Mouse (Mus musculus) kidney, adult 9 months (tissue): ENCODE results near the gene Tmem169.

ENCODE experiments used
- DNase-seq: peaks from one replicate; pipeline ENCODE4 v3.0.0; 2022

Tmem169 gene

DNA sequence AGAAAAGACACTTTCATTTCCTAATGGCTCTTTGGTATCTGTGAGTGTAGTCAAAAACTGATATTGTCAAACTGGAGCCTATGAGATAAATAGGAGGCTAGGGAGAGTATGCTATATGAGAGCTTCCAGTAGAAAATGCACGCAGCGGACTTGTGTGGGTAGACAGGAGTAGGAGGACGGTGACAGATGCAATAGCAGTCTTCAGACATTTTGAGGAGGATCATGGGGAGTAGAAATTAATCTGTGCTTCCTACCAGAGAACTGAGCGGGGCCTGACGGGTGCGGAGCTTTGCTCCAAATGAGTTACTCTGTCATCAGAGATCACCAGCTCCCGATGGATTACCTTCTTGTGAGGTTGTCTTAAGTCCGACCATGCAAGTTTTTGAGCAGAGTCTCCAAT is 52.6 kb downstream of the Tmem169 start:
- no peak for DNase-seq

DNA sequence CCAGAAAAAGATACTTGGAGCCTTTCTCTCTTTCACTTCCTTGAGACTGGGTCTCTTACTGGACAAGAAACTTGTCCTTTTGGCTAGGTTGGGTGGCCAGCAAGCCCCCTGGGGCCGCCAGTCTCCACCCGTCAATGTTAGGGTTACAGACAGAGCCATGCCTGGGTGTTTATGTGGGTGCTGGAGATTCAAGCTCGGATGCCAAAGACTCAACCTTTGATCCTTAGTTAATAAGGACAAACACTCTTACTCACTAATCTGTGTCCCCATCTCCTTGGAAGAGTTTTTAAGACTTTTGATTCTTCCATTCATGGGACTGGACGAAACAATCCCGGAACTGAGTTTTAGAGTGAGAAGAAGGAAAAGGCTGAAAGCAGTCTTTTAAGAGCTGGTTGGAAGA is 54.2 kb downstream of the Tmem169 start:
- DNase-seq, result peak; percentile 70

DNA sequence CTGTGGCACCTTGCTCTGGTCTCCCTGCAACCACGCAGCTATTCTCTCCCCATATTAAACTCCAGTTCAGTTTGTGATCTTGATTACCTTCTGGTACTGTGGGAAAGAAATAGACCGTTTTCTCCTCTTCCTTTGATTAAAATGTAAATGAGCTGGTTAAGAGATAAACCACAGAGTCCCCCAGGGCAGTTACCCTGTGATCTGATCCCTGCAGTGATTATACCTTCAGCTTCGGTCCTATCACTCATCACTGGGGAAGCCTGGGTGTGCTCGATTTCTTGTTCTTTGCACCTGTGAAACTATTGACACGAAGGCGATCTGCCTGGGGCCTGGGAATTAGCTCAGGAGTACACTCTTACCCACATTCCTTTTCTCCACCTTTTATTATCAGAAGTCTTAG is 63.7 kb downstream of the Tmem169 start:
- DNase-seq, result no peak
